Comparison of ENCODE assay signal across 9 mouse cellular contexts in the genomic region with DNA sequence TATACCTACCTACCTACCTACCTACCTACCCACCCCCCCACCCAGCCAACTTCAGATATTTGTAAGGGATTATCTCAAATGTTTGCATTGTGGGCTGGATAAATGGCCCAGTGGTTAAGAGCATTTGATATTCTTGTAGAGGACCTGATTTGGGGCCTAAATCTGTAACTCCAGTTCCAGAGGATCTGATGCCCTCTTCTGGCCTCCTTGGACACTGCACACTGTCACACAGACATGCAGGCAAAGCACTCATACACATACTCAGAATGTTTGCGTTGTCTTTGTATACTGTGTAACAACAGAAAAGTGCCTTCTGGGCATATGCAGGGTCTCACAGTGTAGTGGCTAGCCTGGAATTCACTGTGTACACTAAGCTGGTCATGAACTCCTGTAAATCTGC.
DNase-seq lines count a peak whose midpoint lies in the region; ATAC-seq and TF ChIP-seq lines count a peak whose summit lies in the region.
"Had no signal": no experiment of that assay in that cellular context is flagged by ENCODE, and none has a peak within 500 bp of the region (broad histone marks: within the 10 kb centered on the region; RNA-seq: fewer than 3 reads in every experiment).

No protein-coding gene starts in this region.

- peaks cover 3% of the 10 kb centered on the region; the same call in 1 of the 2 replicates for H3K36me3 ChIP-seq in lung, embryonic 14.5 days (ENCODE audit: insufficient read depth)
- H3K36me3 ChIP-seq: midbrain, embryonic 12.5 days had no signal

- no peak overlapping the region for H3K9ac ChIP-seq in lung, embryonic 14.5 days
- H3K9ac ChIP-seq: midbrain, embryonic 12.5 days had no signal

- H3K9me3 ChIP-seq in lung, embryonic 14.5 days (ENCODE audit: low read depth, low read length): no peaks in the 10 kb centered on the region
- H3K9me3 ChIP-seq: midbrain, embryonic 12.5 days had no signal

- peak; percentile 61 for TF ChIP-seq CTCF in lung, embryonic 14.5 days (IDR thresholded peaks at IDR 0.05; ENCODE audit: low read depth)

- WGBS in lung, embryonic 14.5 days: 100% methylated on average over 1 of the region's 1 CpGs

- no peak overlapping the region for H3K27ac ChIP-seq in lung, embryonic 14.5 days (ENCODE audit: low read depth)
- H3K27ac ChIP-seq: midbrain, embryonic 12.5 days had no signal

- H3K4me3 ChIP-seq in lung, embryonic 14.5 days (ENCODE audit: low read depth, low read length): no peak overlapping the region
- H3K4me3 ChIP-seq: midbrain, embryonic 12.5 days had no signal

- ATAC-seq in lung, embryonic 14.5 days (ENCODE audit: insufficient read depth): no peak
- ATAC-seq in granulocyte monocyte progenitor cell, adult 5-6 weeks (replicated peaks; ENCODE audit: poor library complexity, severe bottlenecking): peak; percentile 37; the same call in 1 of the 2 replicates

- H3K27me3 ChIP-seq in lung, embryonic 14.5 days (ENCODE audit: insufficient read depth, low read length): no peaks in the 10 kb centered on the region
- H3K27me3 ChIP-seq: midbrain, embryonic 12.5 days had no signal

- DNase-seq in cerebellum, postnatal 10 days: peak; percentile 45 to 56
- DNase-seq in cerebellum, adult 11-12 months: no peak
- DNase-seq in lung, embryonic 14.5 days: peak; percentile 48
- no peak for DNase-seq in lung, postnatal 25 days (ENCODE audit: low spot score)
- peak; percentile 55 for DNase-seq in thymus, postnatal 0 days (ENCODE audit: low spot score)
- no peak for DNase-seq in cerebellum, adult 9-10 months
- DNase-seq in gastrocnemius, postnatal 25 days: no peak

- no peaks in the 10 kb centered on the region for H3K4me1 ChIP-seq in lung, embryonic 14.5 days (ENCODE audit: insufficient read depth)
- H3K4me1 ChIP-seq: midbrain, embryonic 12.5 days had no signal

- no peak overlapping the region for H3K4me2 ChIP-seq in lung, embryonic 14.5 days
- H3K4me2 ChIP-seq: midbrain, embryonic 12.5 days had no signal

Comparison
In these comparisons a context has a peak if more than half of its experiments do, and no peak if none do; other contexts are left out.
1. DNase-seq: peak in cerebellum, postnatal 10 days (2 of 2), lung, embryonic 14.5 days (single experiment) and thymus, postnatal 0 days (single experiment); none in cerebellum, adult 11-12 months (single experiment), lung, postnatal 25 days (single experiment), cerebellum, adult 9-10 months (single experiment) and gastrocnemius, postnatal 25 days (single experiment).